Mouse (Mus musculus): ENCODE measurements around the gene Pigp.
A peak's percentile ranks its signal among the peaks of the same experiment; 100 is the strongest.

Gene Pigp

GRCm38 (mm10) chr16:94371301-94371931 lies at the start of gene Pigp:
TSS of gene Pigp (minus strand) at chr16:94371842.
- peak; percentile 70 for DNase-seq

GRCm38 (mm10) chr16:94420498-94420897 lies 48.9 kb upstream of the Pigp start:
- DNase-seq = peak; percentile 21

- DNase-seq = no peak
Measured at GRCm38 (mm10) chr16:94414151-94414550, 42.5 kb upstream of the Pigp start.

GRCm38 (mm10) chr16:94412760-94413159 lies 41.1 kb upstream of the Pigp start:
- no peak for DNase-seq

GRCm38 (mm10) chr16:94412198-94412597 lies 40.6 kb upstream of the Pigp start:
- no peak for DNase-seq

GRCm38 (mm10) chr16:94411287-94411686 lies 39.6 kb upstream of the Pigp start:
- no peak for DNase-seq

- no peak for DNase-seq
Measured at GRCm38 (mm10) chr16:94402185-94402584, 30.5 kb upstream of the Pigp start.

GRCm38 (mm10) chr16:94401636-94402035 lies 30.0 kb upstream of the Pigp start:
- no peak for DNase-seq

- DNase-seq = no peak
Measured at GRCm38 (mm10) chr16:94399141-94399540, 27.5 kb upstream of the Pigp start.

GRCm38 (mm10) chr16:94396641-94397040 lies 25.0 kb upstream of the Pigp start:
- DNase-seq = no peak

- DNase-seq = no peak
Measured at GRCm38 (mm10) chr16:94395051-94395450, 23.4 kb upstream of the Pigp start.

GRCm38 (mm10) chr16:94392299-94392698 lies 20.7 kb upstream of the Pigp start:
- no peak for DNase-seq

GRCm38 (mm10) chr16:94387690-94388089 lies 16.0 kb upstream of the Pigp start:
- no peak for DNase-seq

GRCm38 (mm10) chr16:94383277-94383676 lies 11.6 kb upstream of the Pigp start:
- no peak for DNase-seq

- DNase-seq = no peak
Measured at GRCm38 (mm10) chr16:94379386-94379785, 7.7 kb upstream of the Pigp start.

- DNase-seq = peak; percentile 75
Measured at GRCm38 (mm10) chr16:94370915-94371300, 734 bp downstream of the Pigp start.

GRCm38 (mm10) chr16:94370173-94370914 lies 1.3 kb downstream of the Pigp start, which contains the start of gene Ttc3:
TSS of gene Ttc3 (plus strand) at chr16:94370618.
- DNase-seq = peak; percentile 89

GRCm38 (mm10) chr16:94369596-94370172 lies 2.0 kb downstream of the Pigp start:
- no peak for DNase-seq

GRCm38 (mm10) chr16:94365435-94365834 lies 6.2 kb downstream of the Pigp start:
- DNase-seq = no peak

- no peak for DNase-seq
Measured at GRCm38 (mm10) chr16:94363814-94364213, 7.8 kb downstream of the Pigp start.

GRCm38 (mm10) chr16:94362174-94362873 lies 9.3 kb downstream of the Pigp start:
- DNase-seq = peak; percentile 18

- no peak for DNase-seq
Measured at GRCm38 (mm10) chr16:94360578-94361350, 10.9 kb downstream of the Pigp start.

GRCm38 (mm10) chr16:94358091-94358490 lies 13.6 kb downstream of the Pigp start:
- no peak for DNase-seq
